Mouse (Mus musculus) heart, embryonic 12.5 days (tissue): ENCODE results near the gene Vamp9. TPM values are rescaled to one million over a fixed set of nuclear protein-coding genes. Genes with fewer than 3 reads are reported as not detected.

Experiments used
- ATAC-seq: fragments of 200-750 bp; cut with Nextera tagmentation; 2 replicates; pipeline ENCODE4 v1.8.0; 2017; ENCODE audit warnings: moderate TSS enrichment, moderate library complexity; ENCODE audit not compliant: insufficient number of reproducible peaks, low FRiP score
- H3K27ac ChIP-seq: fragments of 300-500 bp; sonication (generic); 2 replicates; pipeline ENCODE4 v1.5.1; 2016; ENCODE audit warnings: mild to moderate bottlenecking, moderate library complexity; ENCODE audit not compliant: poor library complexity, severe bottlenecking
- H3K27me3 ChIP-seq: fragments of 300-500 bp; sonication (generic); replicated peaks from 2 replicates; pipeline ENCODE4 v1.6.1; 2016; ENCODE audit warnings: mild to moderate bottlenecking, moderate library complexity
- H3K36me3 ChIP-seq: fragments of 300-500 bp; sonication (generic); 2 replicates; pipeline ENCODE4 v1.6.1; 2016; ENCODE audit warnings: mild to moderate bottlenecking, moderate library complexity
- H3K4me1 ChIP-seq: fragments of 300-500 bp; sonication (generic); replicated peaks from 2 replicates; pipeline ENCODE4 v1.6.1; 2016; ENCODE audit warnings: mild to moderate bottlenecking
- H3K4me2 ChIP-seq: fragments of 300-500 bp; sonication (generic); 2 replicates; pipeline ENCODE4 v1.6.1; 2016; ENCODE audit warnings: mild to moderate bottlenecking, moderate library complexity
- H3K4me3 ChIP-seq: fragments of 300-500 bp; sonication (generic); 2 replicates; pipeline ENCODE4 v1.5.1; 2016; ENCODE audit warnings: mild to moderate bottlenecking
- H3K9ac ChIP-seq: fragments of 300-500 bp; sonication (generic); 2 replicates; pipeline ENCODE4 v1.6.1; 2016; ENCODE audit warnings: mild to moderate bottlenecking, moderate library complexity
- H3K9me3 ChIP-seq: fragments of 300-500 bp; sonication (generic); replicated peaks from 2 replicates; pipeline ENCODE4 v1.6.1; 2016; ENCODE audit warnings: mild to moderate bottlenecking, moderate library complexity
- WGBS: fragments of 180-500 bp; shearing (Covaris S2); methylation state at CpG from one replicate; pipeline ENCODE4 v1.1.7; 2016; 5-methylcytosine and 5-hydroxymethylcytosine counted together
- polyA plus RNA-seq: library from polyadenylated mRNA; unstranded; fragments of >200 nt; fragmentation: Nextera tagmentation; extraction: Ambion mirVana; gene quantifications from 2 replicates; pipeline ENCODE4 v1.2.1, GENCODE M21; 2016

Vamp9 gene
- polyA plus RNA-seq, 1 experiment from 2014 or later: not detected

GRCm38 (mm10) chr5:99884035-99884434, 22.0 kb upstream of the Vamp9 start:
- 84% methylated on average over 4 of the region's 4 CpGs for WGBS
- H3K27ac ChIP-seq: no peak overlapping the region
- H3K9me3 ChIP-seq: peaks cover 8% of the 10 kb centered on the region; the same call in 1 of the 2 replicates
- no peak overlapping the region for H3K9ac ChIP-seq
- no peak for ATAC-seq
- no peak overlapping the region for H3K4me2 ChIP-seq
- H3K27me3 ChIP-seq: no peaks in the 10 kb centered on the region
- H3K4me3 ChIP-seq: no peak overlapping the region
- H3K4me1 ChIP-seq: no peaks in the 10 kb centered on the region
- no peaks in the 10 kb centered on the region for H3K36me3 ChIP-seq

GRCm38 (mm10) chr5:99887133-99887532, 18.9 kb upstream of the Vamp9 start:
- Histone ChIP-seq H3K4me1 (no peaks in the 10 kb centered on the region), H3K4me3 (no peak overlapping the region), H3K9ac (no peak overlapping the region), H3K4me2 (no peak overlapping the region), H3K9me3 (peaks cover 3% of the 10 kb centered on the region; the same call in 1 of the 2 replicates), H3K36me3 (no peaks in the 10 kb centered on the region), H3K27ac (no peak overlapping the region), H3K27me3 (no peaks in the 10 kb centered on the region)
- 76% methylated on average over 1 of the region's 1 CpGs for WGBS
- no peak for ATAC-seq

GRCm38 (mm10) chr5:99891516-99892441, 14.3 kb upstream of the Vamp9 start:
- no peaks in the 10 kb centered on the region for H3K27me3 ChIP-seq
- WGBS: 47% methylated on average over 12 of the region's 12 CpGs
- H3K4me1 ChIP-seq: no peaks in the 10 kb centered on the region
- H3K4me2 ChIP-seq: no peak overlapping the region
- H3K9ac ChIP-seq: no peak overlapping the region
- ATAC-seq: no peak
- H3K4me3 ChIP-seq: no peak overlapping the region
- no peaks in the 10 kb centered on the region for H3K9me3 ChIP-seq
- no peaks in the 10 kb centered on the region for H3K36me3 ChIP-seq
- H3K27ac ChIP-seq: no peak overlapping the region

- H3K36me3 ChIP-seq: no peaks in the 10 kb centered on the region
- H3K4me3 ChIP-seq: no peak overlapping the region
- H3K27me3 ChIP-seq: 0 out of 2 replicates have a peak, but pooled peaks cover 4% of the 10 kb centered on the region
- ATAC-seq: peak; percentile 57; the same call in 1 of the 2 replicates
- H3K4me1 ChIP-seq: peaks cover 8% of the 10 kb centered on the region; the same call in 1 of the 2 replicates
- 9% methylated on average over 6 of the region's 6 CpGs for WGBS
- H3K4me2 ChIP-seq: no peak overlapping the region
- H3K9me3 ChIP-seq: no peaks in the 10 kb centered on the region
- no peak overlapping the region for H3K27ac ChIP-seq
- H3K9ac ChIP-seq: no peak overlapping the region
Observed at GRCm38 (mm10) chr5:99900041-99900440, 6.0 kb upstream of the Vamp9 start.

GRCm38 (mm10) chr5:99905731-99906130, 323 bp upstream of the Vamp9 start:
- Histone ChIP-seq H3K27me3 (0 out of 2 replicates have a peak, but pooled peaks cover 4% of the 10 kb centered on the region), H3K27ac (peak overlapping the region; percentile 98; the same call in 1 of the 2 replicates), H3K36me3 (no peaks in the 10 kb centered on the region), H3K4me2 (peak overlapping the region; percentile 76), H3K4me1 (0 out of 2 replicates have a peak, but pooled peaks cover 3% of the 10 kb centered on the region), H3K9me3 (no peaks in the 10 kb centered on the region), H3K4me3 (peak overlapping the region; percentile 62; the same call in 1 of the 2 replicates), H3K9ac (no peak overlapping the region)
- no peak for ATAC-seq
- 60% methylated on average over 7 of the region's 7 CpGs for WGBS

GRCm38 (mm10) chr5:99915494-99915893, 9.4 kb downstream of the Vamp9 start:
- Histone ChIP-seq H3K27ac (no peak overlapping the region), H3K4me2 (no peak overlapping the region), H3K27me3 (no peaks in the 10 kb centered on the region), H3K36me3 (no peaks in the 10 kb centered on the region), H3K9ac (no peak overlapping the region), H3K9me3 (no peaks in the 10 kb centered on the region), H3K4me1 (peaks cover 6% of the 10 kb centered on the region), H3K4me3 (no peak overlapping the region)
- 26% methylated on average over 7 of the region's 7 CpGs for WGBS
- no peak for ATAC-seq

- Histone ChIP-seq H3K9me3 (no peaks in the 10 kb centered on the region), H3K9ac (no peak overlapping the region), H3K27me3 (no peaks in the 10 kb centered on the region), H3K27ac (no peak overlapping the region), H3K4me2 (no peak overlapping the region), H3K4me3 (no peak overlapping the region), H3K4me1 (no peaks in the 10 kb centered on the region), H3K36me3 (no peaks in the 10 kb centered on the region)
- no peak for ATAC-seq
- 78% methylated on average over 8 of the region's 8 CpGs for WGBS
Observed at GRCm38 (mm10) chr5:99922033-99922432, 16.0 kb downstream of the Vamp9 start.

GRCm38 (mm10) chr5:99927951-99928350, 21.9 kb downstream of the Vamp9 start:
- no peaks in the 10 kb centered on the region for H3K27me3 ChIP-seq
- H3K9me3 ChIP-seq: no peaks in the 10 kb centered on the region; the same call in 1 of the 2 replicates
- ATAC-seq: no peak
- H3K4me2 ChIP-seq: no peak overlapping the region
- H3K27ac ChIP-seq: no peak overlapping the region
- H3K4me3 ChIP-seq: no peak overlapping the region
- no peak overlapping the region for H3K9ac ChIP-seq
- WGBS: 43% methylated on average over 4 of the region's 4 CpGs
- no peaks in the 10 kb centered on the region for H3K4me1 ChIP-seq
- no peaks in the 10 kb centered on the region for H3K36me3 ChIP-seq

- ATAC-seq: no peak
- Histone ChIP-seq H3K4me3 (no peak overlapping the region), H3K4me2 (no peak overlapping the region), H3K4me1 (no peaks in the 10 kb centered on the region), H3K36me3 (no peaks in the 10 kb centered on the region), H3K9ac (no peak overlapping the region), H3K27ac (no peak overlapping the region), H3K27me3 (no peaks in the 10 kb centered on the region), H3K9me3 (no peaks in the 10 kb centered on the region; the same call in 1 of the 2 replicates)
- 83% methylated on average over 6 of the region's 6 CpGs for WGBS
Observed at GRCm38 (mm10) chr5:99931910-99932309, 25.9 kb downstream of the Vamp9 start.

- H3K4me2 ChIP-seq: no peak overlapping the region
- WGBS: 80% methylated on average over 3 of the region's 3 CpGs
- H3K4me1 ChIP-seq: no peaks in the 10 kb centered on the region
- no peak for ATAC-seq
- peaks cover 4% of the 10 kb centered on the region for H3K36me3 ChIP-seq
- H3K27me3 ChIP-seq: no peaks in the 10 kb centered on the region
- no peak overlapping the region for H3K4me3 ChIP-seq
- H3K9ac ChIP-seq: no peak overlapping the region
- H3K27ac ChIP-seq: no peak overlapping the region
- H3K9me3 ChIP-seq: peaks cover 5% of the 10 kb centered on the region
Observed at GRCm38 (mm10) chr5:99939440-99939839, 33.4 kb downstream of the Vamp9 start.

- ATAC-seq: no peak
- Histone ChIP-seq H3K4me1 (no peaks in the 10 kb centered on the region), H3K9ac (no peak overlapping the region), H3K4me2 (no peak overlapping the region), H3K27me3 (no peaks in the 10 kb centered on the region), H3K36me3 (peaks cover 19% of the 10 kb centered on the region), H3K9me3 (peaks cover 13% of the 10 kb centered on the region), H3K27ac (no peak overlapping the region), H3K4me3 (no peak overlapping the region)
- 76% methylated on average over 10 of the region's 10 CpGs for WGBS
Observed at GRCm38 (mm10) chr5:99941273-99941672, 35.2 kb downstream of the Vamp9 start.
